Mouse (Mus musculus): ENCODE measurements around the gene Atpif1.

DNA sequence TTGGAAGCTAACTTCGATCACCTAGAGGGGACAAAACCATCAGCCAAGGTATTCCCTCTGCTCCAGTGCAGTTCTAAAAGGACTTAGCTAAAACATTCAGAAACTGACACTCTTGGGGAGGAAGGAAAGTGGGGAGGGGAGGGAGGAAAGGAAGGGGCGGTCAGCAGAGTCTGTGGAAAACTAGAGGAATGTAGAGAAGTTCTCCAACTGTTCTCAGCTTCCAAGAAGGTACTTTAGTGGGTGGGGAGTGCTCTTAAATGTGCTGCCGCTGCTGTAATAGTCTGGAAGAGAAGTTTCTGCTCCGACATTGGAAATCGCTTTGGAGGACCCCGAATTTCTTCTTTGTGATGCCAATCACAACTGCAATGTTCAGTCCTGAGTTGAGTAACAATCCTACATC, 44.5 kb downstream of the Atpif1 start:
- TF ChIP-seq CTCF (IDR thresholded peaks at IDR 0.05; ENCODE audit: control insufficient read depth, insufficient read depth, insufficient read length) (no peak), MYOG (IDR thresholded peaks at IDR 0.05; ENCODE audit: control insufficient read depth, extremely low read depth, insufficient read length) (no peak), CEBPB (IDR thresholded peaks at IDR 0.05; ENCODE audit: low read depth) (no peak), FOSL1 (IDR thresholded peaks at IDR 0.05; ENCODE audit: insufficient read depth, low read length, poor library complexity, severe bottlenecking) (no peak)

All from C2C12 (cell line).